Mouse (Mus musculus): ENCODE data around the gene Rarb. TPM values are rescaled to one million over a fixed set of nuclear protein-coding genes. Genes with fewer than 3 reads are reported as not detected.

The Rarb gene
- 16.7 and 19.1 TPM in 2 replicates for polyA plus RNA-seq (2012; rRNA removed)

DNA sequence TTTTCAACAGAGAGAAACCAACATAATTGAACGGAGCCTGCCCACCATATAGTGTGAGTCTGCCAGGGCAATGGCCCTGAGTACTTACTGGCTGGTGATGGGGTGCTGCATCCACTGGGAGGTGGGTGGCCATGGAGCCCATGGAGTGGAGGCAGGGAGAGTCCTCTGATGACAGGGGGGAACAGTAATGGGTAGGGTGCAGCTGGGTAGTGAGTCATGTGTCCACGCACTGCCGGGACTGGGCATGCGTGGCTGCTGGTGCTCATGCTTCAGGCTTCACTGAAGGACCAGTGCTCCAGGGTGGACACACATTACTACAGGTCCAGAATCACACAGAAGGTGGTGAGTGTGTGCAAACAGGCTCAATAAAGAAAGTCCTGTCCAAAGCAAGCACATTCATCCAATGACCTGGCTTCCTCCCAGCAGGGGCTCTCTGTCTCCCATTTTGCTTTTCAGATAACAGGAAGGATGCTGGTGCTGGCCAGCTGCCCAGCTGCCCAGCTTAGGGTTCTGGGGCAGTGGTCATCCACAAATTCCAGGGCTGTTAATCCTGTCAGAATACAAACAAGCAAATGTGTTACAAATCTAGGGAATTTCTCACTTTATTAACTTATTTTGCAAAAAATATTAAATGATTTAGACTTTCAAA, at the start of gene Rarb:
Rarb (minus strand) TSS at position 555 of the 649 bp plus-strand sequence.

